Mouse (Mus musculus): ENCODE results near the gene Desi1.
"Not testable (repeated sequence)": the region's sequence is repeated elsewhere in the genome, so short reads cannot be mapped to it uniquely, and the experiment has no call there.

Desi1 gene

DNA sequence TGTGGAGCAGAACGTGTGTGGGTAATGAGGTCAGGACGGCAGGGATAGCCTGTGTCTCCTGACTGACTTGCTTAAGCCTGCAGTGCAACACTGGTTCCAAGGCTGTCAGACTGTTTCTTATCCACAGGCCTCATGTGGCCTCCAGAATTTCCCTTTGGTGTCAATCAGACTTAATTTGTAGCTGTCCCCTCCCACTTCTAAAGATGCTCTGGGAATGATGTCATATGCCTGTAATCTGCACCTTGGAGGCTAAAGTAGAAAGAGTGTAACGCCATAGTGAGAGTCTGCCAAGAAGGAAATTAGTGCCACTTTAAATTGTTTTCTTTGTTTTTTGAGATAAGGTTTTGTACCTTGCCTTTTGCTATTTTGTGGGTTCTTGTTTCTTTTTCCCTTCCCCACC, 14.4 kb downstream of the Desi1 start:
- no peak for DNase-seq (ENCODE audit: low spot score)

- no peak for DNase-seq (ENCODE audit: low spot score)
Observed at GRCm38 (mm10) chr15:82017461-82017860, 16.2 kb downstream of the Desi1 start.

- DNase-seq (ENCODE audit: low spot score), result no peak
Observed at GRCm38 (mm10) chr15:82016830-82017229, 16.8 kb downstream of the Desi1 start.

GRCm38 (mm10) chr15:82016101-82016808, 17.4 kb downstream of the Desi1 start:
- DNase-seq (ENCODE audit: low spot score), result peak; percentile 98

GRCm38 (mm10) chr15:82015392-82016100, 18.1 kb downstream of the Desi1 start:
- DNase-seq (ENCODE audit: low spot score), result peak; percentile 11

- DNase-seq (ENCODE audit: low spot score), result no peak
Observed at GRCm38 (mm10) chr15:82014745-82015391, 18.8 kb downstream of the Desi1 start.

- DNase-seq (ENCODE audit: low spot score), result no peak
Observed at GRCm38 (mm10) chr15:82011947-82012346, 21.7 kb downstream of the Desi1 start.

GRCm38 (mm10) chr15:82004257-82004656, 29.4 kb downstream of the Desi1 start:
- DNase-seq (ENCODE audit: low spot score), result no peak

DNA sequence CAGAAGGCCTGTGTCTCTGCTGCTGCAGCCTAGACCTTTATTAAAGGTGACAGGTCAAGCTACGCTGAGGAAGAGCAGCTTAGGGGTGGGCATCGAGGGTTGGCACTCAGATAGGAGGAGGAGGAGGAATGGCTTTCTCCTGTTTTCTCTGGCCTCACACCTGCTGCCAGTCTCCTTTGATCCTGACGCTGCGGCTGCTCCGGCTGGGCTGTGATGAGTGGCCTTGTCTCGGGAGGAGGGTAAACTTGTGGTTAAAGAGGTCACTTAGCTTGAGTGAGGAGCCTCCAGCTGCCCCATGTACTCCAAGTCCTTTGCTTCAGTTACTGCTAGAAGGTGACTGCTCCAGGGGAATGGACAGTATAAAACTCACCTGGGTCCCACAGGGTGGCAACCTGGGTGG, 39.7 kb downstream of the Desi1 start:
- DNase-seq (ENCODE audit: low spot score), result no peak

GRCm38 (mm10) chr15:81990549-81990948, 43.1 kb downstream of the Desi1 start:
- DNase-seq (ENCODE audit: low spot score), result no peak

GRCm38 (mm10) chr15:81989371-81990062, 44.1 kb downstream of the Desi1 start:
- DNase-seq (ENCODE audit: low spot score), result peak; percentile 79

GRCm38 (mm10) chr15:81987646-81988045, 46.0 kb downstream of the Desi1 start, which contains the start of gene Xrcc6:
Xrcc6 (plus strand) TSS chr15:81987835.
- DNase-seq (ENCODE audit: low spot score), result no peak

DNA sequence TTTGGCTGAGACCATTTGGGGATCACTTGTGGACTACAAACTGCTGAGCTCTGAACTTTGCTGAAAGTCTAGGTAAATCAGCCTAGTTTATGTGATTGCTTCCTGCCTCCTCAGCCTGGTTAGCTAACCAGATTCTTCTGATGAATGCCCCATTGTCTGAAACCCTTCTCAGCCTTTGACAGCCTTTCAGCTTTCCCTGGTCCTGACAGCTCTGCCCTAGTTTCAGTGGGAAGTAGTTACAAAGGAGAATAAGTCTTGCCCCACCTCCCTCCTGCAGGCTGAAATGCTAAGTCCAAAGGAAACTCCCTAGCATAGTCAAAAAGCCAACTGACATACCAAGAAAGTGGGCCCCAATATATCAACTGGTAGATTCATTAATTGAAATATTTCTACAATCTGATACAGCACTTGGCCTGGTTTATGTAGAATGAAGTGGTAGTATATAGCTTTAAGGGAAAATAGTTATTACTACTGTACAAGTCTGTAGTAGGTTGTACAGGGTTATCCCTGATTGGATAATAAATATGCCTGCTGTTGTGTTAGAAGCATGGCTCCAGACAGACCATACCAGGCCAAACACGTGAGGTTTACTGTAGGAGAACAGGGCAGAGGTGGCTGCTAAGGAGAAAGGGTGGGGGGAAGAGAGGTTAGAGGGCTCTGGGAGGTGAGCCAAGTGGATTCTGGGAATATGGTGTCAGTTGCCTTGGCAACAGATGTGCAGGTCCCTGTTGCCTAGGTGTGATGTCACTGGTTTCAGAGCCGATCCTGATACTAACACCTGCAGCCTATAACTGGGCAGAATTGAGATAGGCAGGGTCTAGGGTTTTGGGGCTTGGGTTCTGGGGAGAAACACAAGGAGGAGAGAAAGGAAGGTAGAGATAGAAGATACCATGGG, 48.1 kb downstream of the Desi1 start:
- no peak for DNase-seq (ENCODE audit: low spot score)

GRCm38 (mm10) chr15:81982173-81982572, 51.5 kb downstream of the Desi1 start:
- no peak for DNase-seq (ENCODE audit: low spot score)

GRCm38 (mm10) chr15:81980321-81980720, 53.3 kb downstream of the Desi1 start, which contains the start of gene 1700029P11Rik:
1700029P11Rik (plus strand) TSS chr15:81980540.
- no peak for DNase-seq (ENCODE audit: low spot score)

GRCm38 (mm10) chr15:81975156-81975555, 58.5 kb downstream of the Desi1 start:
- not testable (repeated sequence) for DNase-seq (ENCODE audit: low spot score)

DNA sequence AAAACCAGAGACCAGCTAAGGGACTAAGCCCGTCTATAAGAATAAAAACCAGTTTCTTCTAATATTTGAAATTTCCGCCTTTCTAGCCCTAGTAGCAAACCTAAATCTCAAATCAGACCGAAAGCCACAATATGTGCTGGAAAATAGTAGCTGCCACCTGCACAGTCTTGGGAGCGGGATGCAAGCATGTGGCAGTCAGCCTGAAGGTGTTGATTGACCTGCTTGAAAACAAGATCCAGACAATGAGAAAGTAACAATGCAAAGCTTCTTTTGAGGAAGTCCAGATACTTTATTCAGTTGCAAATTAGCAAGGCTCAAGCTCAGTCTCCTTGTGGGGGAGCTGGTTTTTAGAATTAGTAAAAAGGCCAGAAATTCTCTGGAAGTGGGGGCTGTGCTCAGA, 63.2 kb downstream of the Desi1 start:
- not testable (repeated sequence) for DNase-seq (ENCODE audit: low spot score)

DNA sequence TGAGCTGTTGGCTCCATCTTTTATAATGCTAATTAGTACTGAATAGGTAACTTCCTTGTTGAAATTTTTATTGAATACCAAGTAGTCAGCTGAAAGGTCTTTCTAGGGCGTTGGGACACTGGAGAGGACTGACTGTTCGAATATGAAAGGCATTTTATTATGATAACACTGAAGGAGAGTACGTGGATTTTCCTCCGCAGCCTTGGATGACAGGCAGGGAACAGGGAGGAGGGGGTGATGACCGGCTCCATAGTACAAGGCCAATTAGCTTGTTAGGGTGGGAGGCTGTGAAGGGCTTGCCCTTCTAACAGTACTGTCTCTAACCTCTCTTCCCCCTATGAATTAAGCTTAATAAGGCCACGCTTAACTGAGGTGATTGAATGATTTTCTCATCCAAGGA, 64.0 kb downstream of the Desi1 start:
- DNase-seq (ENCODE audit: low spot score), result not testable (repeated sequence)

GRCm38 (mm10) chr15:81969173-81969572, 64.5 kb downstream of the Desi1 start:
- DNase-seq (ENCODE audit: low spot score), result no peak

GRCm38 (mm10) chr15:81968447-81968846, 65.2 kb downstream of the Desi1 start:
- no peak for DNase-seq (ENCODE audit: low spot score)

DNA sequence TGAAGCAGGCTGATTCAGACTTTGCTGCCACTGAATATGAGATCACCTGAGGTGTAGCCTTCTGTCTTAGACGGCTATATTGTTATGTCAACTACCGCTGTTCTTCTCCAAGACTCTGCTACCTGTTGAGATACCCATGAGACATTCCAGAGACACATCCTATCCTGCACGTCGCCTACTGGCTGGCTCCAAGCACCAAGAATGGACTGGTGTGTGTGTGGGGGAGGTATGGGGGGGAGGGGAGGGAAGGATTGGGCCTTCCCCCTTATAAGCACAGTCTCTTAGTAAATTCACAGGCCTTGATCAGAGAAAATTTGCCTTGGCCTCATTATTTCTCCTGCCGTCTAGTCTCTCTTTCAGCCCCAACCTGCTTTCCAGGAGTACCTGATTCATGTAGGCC, 65.8 kb downstream of the Desi1 start:
- no peak for DNase-seq (ENCODE audit: low spot score)

All from ovary, postnatal 10 days (tissue).